Mouse (Mus musculus) megakaryocyte, adult 5-6 weeks (primary cell): Measurements from ENCODE around the gene Ctbp1. TPM values are rescaled to one million over a fixed set of nuclear protein-coding genes. Genes with fewer than 3 reads are reported as not detected.

ENCODE experiments used
- ATAC-seq: 2 replicates; pipeline ENCODE4 v1.8.0; 2016; ENCODE audit warnings: mild to moderate bottlenecking, inconsistent platforms; ENCODE audit not compliant: poor library complexity, severe bottlenecking
- total RNA-seq, 2 experiments: library from RNA; stranded (forward) in 1 of 2; stranded (reverse) in 1 of 2; fragments of 153-499, 151-499 nt in 1 of 2; fragments of 221-1000, 200-1000 nt in 1 of 2; gene quantifications; 2 replicates each; pipeline versions ENCODE4 v1.2.3 to v1.2.4; 2015 to 2017

The Ctbp1 gene
- 103 and 120 TPM in 2 replicates for total RNA-seq (2015)
- 103 and 127 TPM in 2 replicates for total RNA-seq (2017)

- ATAC-seq = peak; percentile 72
Measured at GRCm38 (mm10) chr5:33274953-33275454, at the start of gene Ctbp1. Gene Ctbp1 (minus strand): TSS chr5:33274994.

GRCm38 (mm10) chr5:33324491-33324890, 49.7 kb upstream of the Ctbp1 start:
- ATAC-seq = no peak

- no peak for ATAC-seq
Measured at GRCm38 (mm10) chr5:33312192-33312591, 37.4 kb upstream of the Ctbp1 start.

- no peak for ATAC-seq
Measured at GRCm38 (mm10) chr5:33310704-33311462, 36.1 kb upstream of the Ctbp1 start.

GRCm38 (mm10) chr5:33301801-33302200, 27.0 kb upstream of the Ctbp1 start:
- no peak for ATAC-seq

- peak; percentile 51; the same call in 1 of the 2 replicates for ATAC-seq
Measured at GRCm38 (mm10) chr5:33297164-33297563, 22.4 kb upstream of the Ctbp1 start.

- no peak for ATAC-seq
Measured at GRCm38 (mm10) chr5:33293796-33294430, 19.1 kb upstream of the Ctbp1 start.

- no peak for ATAC-seq
Measured at GRCm38 (mm10) chr5:33283951-33284350, 9.2 kb upstream of the Ctbp1 start.

- no peak for ATAC-seq
Measured at GRCm38 (mm10) chr5:33281428-33281827, 6.6 kb upstream of the Ctbp1 start.

GRCm38 (mm10) chr5:33278950-33279349, 4.2 kb upstream of the Ctbp1 start:
- no peak for ATAC-seq

- no peak for ATAC-seq
Measured at GRCm38 (mm10) chr5:33277286-33277685, 2.5 kb upstream of the Ctbp1 start.

GRCm38 (mm10) chr5:33275754-33276153, 960 bp upstream of the Ctbp1 start:
- ATAC-seq = no peak

- peak; percentile 43 for ATAC-seq
Measured at GRCm38 (mm10) chr5:33274085-33274952, 475 bp downstream of the Ctbp1 start.

GRCm38 (mm10) chr5:33273777-33274084, 1.1 kb downstream of the Ctbp1 start:
- peak; percentile 13 for ATAC-seq

GRCm38 (mm10) chr5:33272845-33273776, 1.7 kb downstream of the Ctbp1 start:
- ATAC-seq = no peak

GRCm38 (mm10) chr5:33272146-33272545, 2.6 kb downstream of the Ctbp1 start:
- no peak for ATAC-seq

GRCm38 (mm10) chr5:33270568-33270967, 4.2 kb downstream of the Ctbp1 start:
- peak; percentile 52 for ATAC-seq

GRCm38 (mm10) chr5:33254416-33254815, 20.4 kb downstream of the Ctbp1 start:
- no peak for ATAC-seq

GRCm38 (mm10) chr5:33248186-33248585, 26.6 kb downstream of the Ctbp1 start:
- ATAC-seq = no peak

- ATAC-seq = no peak
Measured at GRCm38 (mm10) chr5:33247387-33247786, 27.4 kb downstream of the Ctbp1 start.
